Mouse (Mus musculus) liver, embryonic 16.5 days (tissue): Measurements from ENCODE around the gene Eci1. TPM values are rescaled to one million over a fixed set of nuclear protein-coding genes. Genes with fewer than 3 reads are reported as not detected.

ENCODE experiments used
- ATAC-seq: fragments of 200-750 bp; cut with Nextera tagmentation; 2 replicates; pipeline ENCODE4 v1.8.0; 2017; ENCODE audit warnings: low read depth, mild to moderate bottlenecking, moderate number of reproducible peaks, moderate library complexity
- H3K27ac ChIP-seq: fragments of 300-500 bp; sonication (generic); 2 replicates; pipeline ENCODE4 v1.5.1; 2014; ENCODE audit warnings: mild to moderate bottlenecking, low read length
- H3K27me3 ChIP-seq: fragments of 300-500 bp; sonication (generic); 2 replicates; pipeline ENCODE4 v1.6.1; 2014; ENCODE audit warnings: low read depth, low read length, mixed read lengths; ENCODE audit not compliant: control insufficient read depth, insufficient read depth
- H3K36me3 ChIP-seq: fragments of 300-500 bp; sonication (generic); 2 replicates; pipeline ENCODE4 v1.6.1; 2014; ENCODE audit warnings: mild to moderate bottlenecking; ENCODE audit not compliant: control insufficient read depth, insufficient read depth
- H3K4me1 ChIP-seq: fragments of 300-500 bp; sonication (generic); 2 replicates; pipeline ENCODE4 v1.6.1; 2014; ENCODE audit warnings: low read depth, low read length, mixed read lengths; ENCODE audit not compliant: control insufficient read depth
- H3K4me2 ChIP-seq: fragments of 300-500 bp; sonication (generic); 2 replicates; pipeline ENCODE4 v1.6.1; 2014; ENCODE audit warnings: low read depth, low read length, mixed read lengths
- H3K4me3 ChIP-seq: fragments of 300-500 bp; sonication (generic); 2 replicates; pipeline ENCODE4 v1.5.1; 2014; ENCODE audit warnings: low read depth, mild to moderate bottlenecking, low read length
- H3K9ac ChIP-seq: fragments of 300-500 bp; sonication (generic); 2 replicates; pipeline ENCODE4 v1.6.1; 2014; ENCODE audit warnings: low read depth, low read length
- H3K9me3 ChIP-seq: fragments of 300-500 bp; sonication (generic); replicated peaks from 2 replicates; pipeline ENCODE4 v1.6.1; 2016; ENCODE audit warnings: low read length; ENCODE audit not compliant: control insufficient read depth
- WGBS: fragments of 180-500 bp; shearing (Covaris S2); extraction: QIAGEN DNeasy Blood & Tissue Kit; methylation state at CpG from one replicate; pipeline ENCODE4 v1.1.7; 2014; ENCODE audit not compliant: insufficient replicate concordance; 5-methylcytosine and 5-hydroxymethylcytosine counted together
- polyA plus RNA-seq: library from polyadenylated mRNA; unstranded; fragments of >200 nt; fragmentation: Nextera tagmentation; extraction: Ambion mirVana; gene quantifications from 2 replicates; pipeline ENCODE4 v1.2.1, GENCODE M21; 2015

Eci1 gene
- polyA plus RNA-seq, 1 experiment from 2014 or later = 94.0 TPM

DNA sequence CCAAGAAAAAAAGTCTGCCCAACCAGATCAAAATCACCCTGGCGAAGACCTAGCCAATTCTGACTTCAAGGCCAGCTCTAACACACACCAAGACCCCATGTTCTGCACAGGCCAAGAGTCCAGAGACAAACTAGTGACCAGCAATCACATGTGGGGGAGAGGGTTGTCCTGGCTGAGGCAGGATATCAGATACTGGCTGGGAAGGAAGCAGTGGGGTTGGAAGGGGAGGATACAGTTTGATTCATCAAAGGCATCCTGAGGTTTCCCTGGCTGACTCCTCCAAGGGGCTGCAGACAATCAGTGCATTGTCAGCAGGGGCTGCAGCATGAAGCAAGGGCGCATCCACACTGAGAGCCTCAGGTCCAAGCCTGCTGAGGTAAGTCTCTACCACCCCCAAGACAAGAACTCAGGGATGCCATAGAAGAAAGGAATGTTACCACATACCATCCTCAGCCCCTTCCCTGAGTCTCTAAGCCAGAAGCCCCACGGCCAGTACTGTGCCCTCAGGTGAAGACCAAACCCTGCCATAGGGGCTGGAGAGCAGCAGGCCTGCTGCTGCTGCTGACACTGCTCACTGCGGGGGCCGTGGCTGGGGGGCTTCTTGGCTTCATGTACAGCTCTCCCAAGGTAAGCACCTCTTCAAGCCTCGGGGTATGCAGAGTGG lies 47.3 kb downstream of the Eci1 start, which contains the start of gene Bricd5:
TSS of gene Bricd5 (plus strand) at position 273 of the 664 bp plus-strand sequence.
- Histone ChIP-seq H3K9ac (no peak within 1 kb of the TSS; the same call in 1 of the 2 replicates), H3K4me3 (peak within 1 kb of the TSS; percentile 94), H3K27ac (no peak within 1 kb of the TSS), H3K9me3 (no peaks in the 10 kb centered on the region), H3K4me1 (peaks cover 31% of the 10 kb centered on the region), H3K4me2 (peak within 1 kb of the TSS; percentile 91), H3K36me3 (peaks cover 39% of the 10 kb centered on the region), H3K27me3 (no peaks in the 10 kb centered on the region)
- ATAC-seq = no peak
- WGBS = 76% methylated on average over 6 of the region's 6 CpGs

- no peak for ATAC-seq
- Histone ChIP-seq H3K4me3 (no peak overlapping the region), H3K9ac (no peak overlapping the region), H3K4me2 (no peak overlapping the region), H3K27ac (no peak overlapping the region), H3K27me3 (no peaks in the 10 kb centered on the region), H3K4me1 (peaks cover 31% of the 10 kb centered on the region), H3K9me3 (no peaks in the 10 kb centered on the region), H3K36me3 (peaks cover 39% of the 10 kb centered on the region)
- WGBS = 70% methylated on average over 5 of the region's 5 CpGs
Measured at GRCm38 (mm10) chr17:24474557-24474956, 48.1 kb downstream of the Eci1 start.

DNA sequence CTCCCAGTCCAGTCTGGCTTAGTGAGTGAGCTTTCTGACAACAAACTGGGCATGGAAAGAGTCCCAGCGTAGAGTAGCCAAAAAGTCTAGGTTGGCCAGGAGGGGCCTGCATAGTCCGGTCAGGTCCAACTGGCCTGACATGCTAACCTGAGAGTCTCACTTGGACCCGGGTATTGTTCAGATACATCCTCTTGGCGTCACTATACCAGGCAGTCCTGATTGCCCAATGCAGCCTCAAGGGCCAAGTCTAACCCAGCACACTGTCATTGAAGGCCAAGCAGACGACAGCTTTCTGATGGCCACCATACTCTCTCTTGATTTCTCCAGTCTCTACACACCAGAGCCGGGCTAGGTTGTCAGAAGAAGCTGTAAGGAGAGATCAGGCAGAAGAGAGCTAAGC lies 49.1 kb downstream of the Eci1 start:
- no peak overlapping the region for H3K4me2 ChIP-seq
- peaks cover 37% of the 10 kb centered on the region for H3K4me1 ChIP-seq
- 82% methylated on average over 6 of the region's 6 CpGs for WGBS
- H3K9me3 ChIP-seq = no peaks in the 10 kb centered on the region
- no peak overlapping the region for H3K9ac ChIP-seq
- no peaks in the 10 kb centered on the region for H3K27me3 ChIP-seq
- H3K36me3 ChIP-seq = peaks cover 39% of the 10 kb centered on the region
- no peak overlapping the region for H3K4me3 ChIP-seq
- no peak overlapping the region for H3K27ac ChIP-seq
- ATAC-seq = no peak

- Histone ChIP-seq H3K27ac (no peak overlapping the region), H3K9ac (no peak overlapping the region)
Measured at GRCm38 (mm10) chr17:24476022-24476776, 49.8 kb downstream of the Eci1 start.

GRCm38 (mm10) chr17:24477053-24477984 lies 50.9 kb downstream of the Eci1 start:
- H3K4me2 ChIP-seq = peak overlapping the region; percentile 75
- no peaks in the 10 kb centered on the region for H3K27me3 ChIP-seq
- no peak for ATAC-seq
- H3K9me3 ChIP-seq = no peaks in the 10 kb centered on the region
- peak overlapping the region; percentile 84 for H3K9ac ChIP-seq
- H3K27ac ChIP-seq = peak overlapping the region; percentile 92
- H3K4me1 ChIP-seq = peaks cover 24% of the 10 kb centered on the region
- WGBS = 85% methylated on average over 20 of the region's 20 CpGs
- peaks cover 39% of the 10 kb centered on the region for H3K36me3 ChIP-seq
- H3K4me3 ChIP-seq = peak overlapping the region; percentile 74

More at GRCm38 (mm10) chr17:24476022-24476776, 49.8 kb downstream of the Eci1 start:
- peaks cover 39% of the 10 kb centered on the region for H3K36me3 ChIP-seq
- H3K4me1 ChIP-seq = peaks cover 35% of the 10 kb centered on the region
- WGBS = 78% methylated on average over 10 of the region's 10 CpGs
- no peak for ATAC-seq
- no peaks in the 10 kb centered on the region for H3K9me3 ChIP-seq
- H3K4me2 ChIP-seq = no peak overlapping the region
- no peak overlapping the region for H3K4me3 ChIP-seq
- H3K27me3 ChIP-seq = no peaks in the 10 kb centered on the region

- Histone ChIP-seq H3K9ac (peak overlapping the region; percentile 84), H3K9me3 (no peaks in the 10 kb centered on the region), H3K27me3 (no peaks in the 10 kb centered on the region), H3K36me3 (peaks cover 31% of the 10 kb centered on the region), H3K4me3 (peak overlapping the region; percentile 74), H3K27ac (peak overlapping the region; percentile 92; the same call in 1 of the 2 replicates), H3K4me1 (peaks cover 16% of the 10 kb centered on the region), H3K4me2 (peak overlapping the region; percentile 75)
- ATAC-seq = no peak
- 49% methylated on average over 11 of the region's 11 CpGs for WGBS
Measured at GRCm38 (mm10) chr17:24477985-24478600, 51.7 kb downstream of the Eci1 start.

GRCm38 (mm10) chr17:24478663-24479380 lies 52.4 kb downstream of the Eci1 start, which contains the start of gene Mlst8:
TSS of gene Mlst8 (minus strand) at chr17:24479078.
- peak within 1 kb of the TSS; percentile 74 for H3K4me3 ChIP-seq
- H3K9me3 ChIP-seq = no peaks in the 10 kb centered on the region
- peak within 1 kb of the TSS; percentile 92 for H3K27ac ChIP-seq
- 0% methylated on average over 48 of the region's 48 CpGs for WGBS
- ATAC-seq = peak; percentile 93
- H3K4me2 ChIP-seq = peak within 1 kb of the TSS; percentile 75
- peaks cover 31% of the 10 kb centered on the region for H3K36me3 ChIP-seq
- peaks cover 14% of the 10 kb centered on the region for H3K4me1 ChIP-seq
- no peaks in the 10 kb centered on the region for H3K27me3 ChIP-seq
- peak within 1 kb of the TSS; percentile 84 for H3K9ac ChIP-seq

GRCm38 (mm10) chr17:24479431-24479830 lies 53.0 kb downstream of the Eci1 start:
- Histone ChIP-seq H3K4me3 (peak overlapping the region; percentile 74), H3K27me3 (no peaks in the 10 kb centered on the region), H3K4me2 (peak overlapping the region; percentile 75), H3K9me3 (no peaks in the 10 kb centered on the region), H3K9ac (no peak overlapping the region), H3K4me1 (peaks cover 14% of the 10 kb centered on the region), H3K36me3 (peaks cover 25% of the 10 kb centered on the region), H3K27ac (no peak overlapping the region)
- no peak for ATAC-seq
- 12% methylated on average over 1 of the region's 1 CpGs for WGBS
